Mouse (Mus musculus): ENCODE data around the gene Ccnjl. TPM values are rescaled to one million over a fixed set of nuclear protein-coding genes. Genes with fewer than 3 reads are reported as not detected.

The Ccnjl gene
- polyA plus RNA-seq, 1 experiment from 2014 or later = 28.0 TPM

GRCm38 (mm10) chr11:43563654-43564244 is 35.2 kb downstream of the Ccnjl start:
- no peak for DNase-seq (ENCODE audit: low spot score)
- no peak for ATAC-seq (replicated peaks; ENCODE audit: insufficient number of reproducible peaks, low FRiP score, low TSS enrichment, low read depth)
- no peaks in the 10 kb centered on the region for H3K9me3 ChIP-seq (replicated peaks; ENCODE audit: control insufficient read depth, low read length)
- no peak overlapping the region for H3K9ac ChIP-seq (replicated peaks; ENCODE audit: low read length)
- no peak overlapping the region for H3K27ac ChIP-seq (replicated peaks; ENCODE audit: low read depth, low read length)
- H3K4me2 ChIP-seq (ENCODE audit: low read depth, low read length) = no peak overlapping the region
- no peaks in the 10 kb centered on the region for H3K27me3 ChIP-seq (ENCODE audit: control insufficient read depth, insufficient read depth, low read length)
- no peaks in the 10 kb centered on the region for H3K36me3 ChIP-seq (replicated peaks; ENCODE audit: control insufficient read depth, insufficient read depth, low read depth, low read length)
- no peak overlapping the region for H3K4me3 ChIP-seq (ENCODE audit: low read depth, low read length)
- no peaks in the 10 kb centered on the region; the same call in 1 of the 2 replicates for H3K4me1 ChIP-seq (ENCODE audit: control insufficient read depth, insufficient read depth, low read length)
- 72% methylated on average over 10 of the region's 10 CpGs for WGBS

GRCm38 (mm10) chr11:43565414-43565813 is 36.8 kb downstream of the Ccnjl start:
- WGBS = 25% methylated on average over 2 of the region's 2 CpGs
- Histone ChIP-seq H3K4me3 (ENCODE audit: low read depth, low read length) (no peak overlapping the region), H3K9ac (replicated peaks; ENCODE audit: low read length) (no peak overlapping the region), H3K9me3 (replicated peaks; ENCODE audit: control insufficient read depth, low read length) (no peaks in the 10 kb centered on the region), H3K27me3 (ENCODE audit: control insufficient read depth, insufficient read depth, low read length) (no peaks in the 10 kb centered on the region), H3K36me3 (replicated peaks; ENCODE audit: control insufficient read depth, insufficient read depth, low read depth, low read length) (no peaks in the 10 kb centered on the region), H3K4me2 (ENCODE audit: low read depth, low read length) (no peak overlapping the region), H3K4me1 (ENCODE audit: control insufficient read depth, insufficient read depth, low read length) (no peaks in the 10 kb centered on the region; the same call in 1 of the 2 replicates), H3K27ac (replicated peaks; ENCODE audit: low read depth, low read length) (no peak overlapping the region)
- DNase-seq (ENCODE audit: low spot score) (no peak), ATAC-seq (replicated peaks; ENCODE audit: insufficient number of reproducible peaks, low FRiP score, low TSS enrichment, low read depth) (no peak)

- Histone ChIP-seq H3K4me1 (ENCODE audit: control insufficient read depth, insufficient read depth, low read length) (no peaks in the 10 kb centered on the region; the same call in 1 of the 2 replicates), H3K27ac (replicated peaks; ENCODE audit: low read depth, low read length) (no peak overlapping the region), H3K36me3 (replicated peaks; ENCODE audit: control insufficient read depth, insufficient read depth, low read depth, low read length) (no peaks in the 10 kb centered on the region), H3K9me3 (replicated peaks; ENCODE audit: control insufficient read depth, low read length) (no peaks in the 10 kb centered on the region), H3K4me3 (ENCODE audit: low read depth, low read length) (no peak overlapping the region), H3K4me2 (ENCODE audit: low read depth, low read length) (no peak overlapping the region), H3K9ac (replicated peaks; ENCODE audit: low read length) (no peak overlapping the region), H3K27me3 (ENCODE audit: control insufficient read depth, insufficient read depth, low read length) (no peaks in the 10 kb centered on the region)
- DNase-seq (ENCODE audit: low spot score) (peak; percentile 46), ATAC-seq (replicated peaks; ENCODE audit: insufficient number of reproducible peaks, low FRiP score, low TSS enrichment, low read depth) (peak; percentile 50; the same call in 1 of the 2 replicates)
- WGBS = 6% methylated on average over 8 of the region's 8 CpGs
Observed at GRCm38 (mm10) chr11:43565852-43566251, 37.3 kb downstream of the Ccnjl start.

- no peaks in the 10 kb centered on the region for H3K27me3 ChIP-seq (ENCODE audit: control insufficient read depth, insufficient read depth, low read length)
- no peak overlapping the region for H3K9ac ChIP-seq (replicated peaks; ENCODE audit: low read length)
- H3K36me3 ChIP-seq (replicated peaks; ENCODE audit: control insufficient read depth, insufficient read depth, low read depth, low read length) = no peaks in the 10 kb centered on the region
- WGBS = 75% methylated on average over 5 of the region's 5 CpGs
- ATAC-seq (replicated peaks; ENCODE audit: insufficient number of reproducible peaks, low FRiP score, low TSS enrichment, low read depth) (no peak), DNase-seq (ENCODE audit: low spot score) (no peak)
- no peak overlapping the region for H3K4me3 ChIP-seq (ENCODE audit: low read depth, low read length)
- H3K4me1 ChIP-seq (ENCODE audit: control insufficient read depth, insufficient read depth, low read length) = no peaks in the 10 kb centered on the region; the same call in 1 of the 2 replicates
- no peak overlapping the region for H3K4me2 ChIP-seq (ENCODE audit: low read depth, low read length)
- no peaks in the 10 kb centered on the region for H3K9me3 ChIP-seq (replicated peaks; ENCODE audit: control insufficient read depth, low read length)
- no peak overlapping the region for H3K27ac ChIP-seq (replicated peaks; ENCODE audit: low read depth, low read length)
Observed at GRCm38 (mm10) chr11:43566696-43567095, 38.1 kb downstream of the Ccnjl start.

GRCm38 (mm10) chr11:43568263-43568662 is 39.7 kb downstream of the Ccnjl start:
- ATAC-seq (replicated peaks; ENCODE audit: insufficient number of reproducible peaks, low FRiP score, low TSS enrichment, low read depth) (no peak), DNase-seq (ENCODE audit: low spot score) (no peak)
- no peaks in the 10 kb centered on the region for H3K27me3 ChIP-seq (ENCODE audit: control insufficient read depth, insufficient read depth, low read length)
- no peaks in the 10 kb centered on the region for H3K36me3 ChIP-seq (replicated peaks; ENCODE audit: control insufficient read depth, insufficient read depth, low read depth, low read length)
- no peak overlapping the region for H3K9ac ChIP-seq (replicated peaks; ENCODE audit: low read length)
- no peak overlapping the region for H3K4me2 ChIP-seq (ENCODE audit: low read depth, low read length)
- H3K4me3 ChIP-seq (ENCODE audit: low read depth, low read length) = no peak overlapping the region
- no peak overlapping the region for H3K27ac ChIP-seq (replicated peaks; ENCODE audit: low read depth, low read length)
- H3K4me1 ChIP-seq (ENCODE audit: control insufficient read depth, insufficient read depth, low read length) = no peaks in the 10 kb centered on the region; the same call in 1 of the 2 replicates
- WGBS = 59% methylated on average over 5 of the region's 5 CpGs
- no peaks in the 10 kb centered on the region for H3K9me3 ChIP-seq (replicated peaks; ENCODE audit: control insufficient read depth, low read length)

- WGBS = 82% methylated on average over 5 of the region's 5 CpGs
- Histone ChIP-seq H3K9me3 (replicated peaks; ENCODE audit: control insufficient read depth, low read length) (no peaks in the 10 kb centered on the region), H3K4me1 (ENCODE audit: control insufficient read depth, insufficient read depth, low read length) (no peaks in the 10 kb centered on the region; the same call in 1 of the 2 replicates), H3K9ac (replicated peaks; ENCODE audit: low read length) (no peak overlapping the region), H3K36me3 (replicated peaks; ENCODE audit: control insufficient read depth, insufficient read depth, low read depth, low read length) (no peaks in the 10 kb centered on the region), H3K4me3 (ENCODE audit: low read depth, low read length) (no peak overlapping the region), H3K4me2 (ENCODE audit: low read depth, low read length) (no peak overlapping the region), H3K27ac (replicated peaks; ENCODE audit: low read depth, low read length) (peak overlapping the region; percentile 6; the same call in 1 of the 2 replicates), H3K27me3 (ENCODE audit: control insufficient read depth, insufficient read depth, low read length) (no peaks in the 10 kb centered on the region)
- ATAC-seq (replicated peaks; ENCODE audit: insufficient number of reproducible peaks, low FRiP score, low TSS enrichment, low read depth) (no peak), DNase-seq (ENCODE audit: low spot score) (no peak)
Observed at GRCm38 (mm10) chr11:43569188-43569587, 40.6 kb downstream of the Ccnjl start.

GRCm38 (mm10) chr11:43569595-43569994 is 41.0 kb downstream of the Ccnjl start:
- Histone ChIP-seq H3K9me3 (replicated peaks; ENCODE audit: control insufficient read depth, low read length) (no peaks in the 10 kb centered on the region), H3K36me3 (replicated peaks; ENCODE audit: control insufficient read depth, insufficient read depth, low read depth, low read length) (no peaks in the 10 kb centered on the region), H3K27ac (replicated peaks; ENCODE audit: low read depth, low read length) (peak overlapping the region; percentile 6; the same call in 1 of the 2 replicates), H3K4me2 (ENCODE audit: low read depth, low read length) (no peak overlapping the region), H3K4me3 (ENCODE audit: low read depth, low read length) (no peak overlapping the region), H3K4me1 (ENCODE audit: control insufficient read depth, insufficient read depth, low read length) (no peaks in the 10 kb centered on the region; the same call in 1 of the 2 replicates), H3K27me3 (ENCODE audit: control insufficient read depth, insufficient read depth, low read length) (no peaks in the 10 kb centered on the region), H3K9ac (replicated peaks; ENCODE audit: low read length) (no peak overlapping the region)
- WGBS = 84% methylated on average over 11 of the region's 11 CpGs
- ATAC-seq (replicated peaks; ENCODE audit: insufficient number of reproducible peaks, low FRiP score, low TSS enrichment, low read depth) (no peak), DNase-seq (ENCODE audit: low spot score) (no peak)

- Histone ChIP-seq H3K36me3 (replicated peaks; ENCODE audit: control insufficient read depth, insufficient read depth, low read depth, low read length) (no peaks in the 10 kb centered on the region; the same call in 1 of the 2 replicates), H3K4me3 (ENCODE audit: low read depth, low read length) (no peak overlapping the region), H3K4me2 (ENCODE audit: low read depth, low read length) (no peak overlapping the region), H3K27ac (replicated peaks; ENCODE audit: low read depth, low read length) (peak overlapping the region; percentile 30), H3K9ac (replicated peaks; ENCODE audit: low read length) (no peak overlapping the region), H3K4me1 (ENCODE audit: control insufficient read depth, insufficient read depth, low read length) (no peaks in the 10 kb centered on the region), H3K27me3 (ENCODE audit: control insufficient read depth, insufficient read depth, low read length) (no peaks in the 10 kb centered on the region), H3K9me3 (replicated peaks; ENCODE audit: control insufficient read depth, low read length) (no peaks in the 10 kb centered on the region)
- WGBS = 14% methylated on average over 3 of the region's 3 CpGs
- ATAC-seq (replicated peaks; ENCODE audit: insufficient number of reproducible peaks, low FRiP score, low TSS enrichment, low read depth) (no peak), DNase-seq (ENCODE audit: low spot score) (no peak)
Observed at GRCm38 (mm10) chr11:43575061-43575375, 46.4 kb downstream of the Ccnjl start.
